Mouse (Mus musculus) mouse trophoblast stem cell (cell line): ENCODE measurements at regions not wholly inside any gene's neighbourhood (a gene's known extent, or its start where the extent isn't known, plus 50 kb on each side); places are given as distances from the start of the nearest gene placed in this dataset.

Source experiments
- in situ Hi-C, 2 experiments: fragments of 300-500 bp; cut with MseI, MboI; formaldehyde crosslinking; loops; 2 replicates in 1 of 2; 3 replicates in 1 of 2; pipeline ENCODE4 v1.15.1; 2025

GRCm38 (mm10) chr12:59834809-59835208, 615.3 kb upstream of the Fbxo33 start:
- in situ Hi-C loops = no loop called here

- in situ Hi-C loops = no loop called here
Observed at GRCm38 (mm10) chr12:59822918-59823317, 603.4 kb upstream of the Fbxo33 start.

GRCm38 (mm10) chr12:59822435-59822834, 602.9 kb upstream of the Fbxo33 start:
- in situ Hi-C loops = no loop called here

- in situ Hi-C loops = no loop called here
Observed at GRCm38 (mm10) chr12:59821698-59822097, 602.2 kb upstream of the Fbxo33 start.

- in situ Hi-C loops = no loop called here
Observed at GRCm38 (mm10) chr12:59815965-59816364, 596.4 kb upstream of the Fbxo33 start.

GRCm38 (mm10) chr12:59814356-59814755, 594.8 kb upstream of the Fbxo33 start:
- in situ Hi-C loops = no loop called here

GRCm38 (mm10) chr12:59809224-59809623, 589.7 kb upstream of the Fbxo33 start:
- in situ Hi-C loops = no loop called here

- in situ Hi-C loops = no loop called here
Observed at GRCm38 (mm10) chr12:59798051-59798450, 578.5 kb upstream of the Fbxo33 start.

- in situ Hi-C loops = no loop called here
Observed at GRCm38 (mm10) chr12:59791473-59791872, 571.9 kb upstream of the Fbxo33 start.

- in situ Hi-C loops = no loop called here
Observed at GRCm38 (mm10) chr12:59786831-59787230, 567.3 kb upstream of the Fbxo33 start.

- in situ Hi-C loops = no loop called here
Observed at GRCm38 (mm10) chr12:59770980-59771379, 551.5 kb upstream of the Fbxo33 start.

GRCm38 (mm10) chr12:59762260-59762659, 542.7 kb upstream of the Fbxo33 start:
- in situ Hi-C loops = no loop called here

- in situ Hi-C loops = no loop called here
Observed at GRCm38 (mm10) chr12:59744768-59745167, 525.2 kb upstream of the Fbxo33 start.

- in situ Hi-C loops = no loop called here
Observed at GRCm38 (mm10) chr12:59743211-59743610, 523.7 kb upstream of the Fbxo33 start.

GRCm38 (mm10) chr12:59724951-59725350, 505.4 kb upstream of the Fbxo33 start:
- in situ Hi-C loops = no loop called here

- in situ Hi-C loops = no loop called here
Observed at GRCm38 (mm10) chr12:59722471-59723182, 503.1 kb upstream of the Fbxo33 start.

- in situ Hi-C loops = no loop called here
Observed at GRCm38 (mm10) chr12:59713216-59713615, 493.7 kb upstream of the Fbxo33 start.

- in situ Hi-C loops = no loop called here
Observed at GRCm38 (mm10) chr12:59683235-59683634, 463.7 kb upstream of the Fbxo33 start.

GRCm38 (mm10) chr12:59663161-59663560, 443.6 kb upstream of the Fbxo33 start:
- in situ Hi-C loops = no loop called here

- in situ Hi-C loops = no loop called here
Observed at GRCm38 (mm10) chr12:59630678-59631077, 411.2 kb upstream of the Fbxo33 start.

- in situ Hi-C loops = no loop called here
Observed at GRCm38 (mm10) chr12:59623147-59623546, 403.6 kb upstream of the Fbxo33 start.

GRCm38 (mm10) chr12:59621132-59621531, 401.6 kb upstream of the Fbxo33 start:
- in situ Hi-C loops = no loop called here

- in situ Hi-C loops = no loop called here
Observed at GRCm38 (mm10) chr12:59620340-59620739, 400.8 kb upstream of the Fbxo33 start.

GRCm38 (mm10) chr12:59616075-59616474, 396.6 kb upstream of the Fbxo33 start:
- in situ Hi-C loops = no loop called here
